Mouse (Mus musculus): ENCODE data around the gene Fstl1.

The Fstl1 gene

DNA sequence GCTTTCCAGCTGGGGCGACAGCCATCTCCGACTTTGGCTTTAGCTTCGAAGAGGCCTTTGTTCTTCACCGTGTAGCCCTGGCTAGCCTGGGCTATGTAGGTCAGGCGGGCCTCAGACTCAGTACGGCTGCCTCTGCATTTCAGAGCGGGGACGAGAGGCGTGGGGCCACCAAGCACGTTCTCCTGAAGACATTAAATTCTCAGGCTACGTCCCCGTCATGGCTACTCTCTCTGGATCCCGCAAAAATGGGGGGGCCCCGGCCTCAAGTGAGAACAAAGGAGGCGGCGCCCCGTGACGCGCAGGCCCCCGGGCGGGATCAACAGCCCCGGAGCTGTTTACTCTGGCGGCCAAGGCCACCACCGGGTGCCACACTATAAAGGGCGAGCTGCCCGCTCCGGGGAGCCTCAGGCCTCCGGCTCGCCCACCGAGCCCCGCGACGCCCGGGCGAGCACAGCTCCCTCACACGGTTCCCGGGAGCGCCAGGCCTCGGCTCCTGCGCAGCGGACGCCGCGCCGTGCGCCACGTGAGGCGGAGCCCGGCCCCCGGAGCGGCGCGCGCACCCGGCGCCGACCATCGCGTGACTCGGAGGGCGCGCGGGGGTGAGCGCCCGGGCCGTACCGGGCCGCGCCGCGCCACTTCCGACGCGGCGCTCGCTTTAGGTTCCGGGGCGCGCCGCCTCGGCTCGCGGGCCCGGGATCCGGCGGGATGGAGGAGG lies 91.3 kb downstream of the Fstl1 start, which contains the start of gene Lrrc58:
Lrrc58 (plus strand) TSS at position 599 of the 715 bp plus-strand sequence.
- in situ Hi-C loops (cut with MboI, MseI) = loop anchor here (25.0 kb wide), 1 partner anchor 1881 kb away; the partner anchor contains the start of gene Kpna1

DNA sequence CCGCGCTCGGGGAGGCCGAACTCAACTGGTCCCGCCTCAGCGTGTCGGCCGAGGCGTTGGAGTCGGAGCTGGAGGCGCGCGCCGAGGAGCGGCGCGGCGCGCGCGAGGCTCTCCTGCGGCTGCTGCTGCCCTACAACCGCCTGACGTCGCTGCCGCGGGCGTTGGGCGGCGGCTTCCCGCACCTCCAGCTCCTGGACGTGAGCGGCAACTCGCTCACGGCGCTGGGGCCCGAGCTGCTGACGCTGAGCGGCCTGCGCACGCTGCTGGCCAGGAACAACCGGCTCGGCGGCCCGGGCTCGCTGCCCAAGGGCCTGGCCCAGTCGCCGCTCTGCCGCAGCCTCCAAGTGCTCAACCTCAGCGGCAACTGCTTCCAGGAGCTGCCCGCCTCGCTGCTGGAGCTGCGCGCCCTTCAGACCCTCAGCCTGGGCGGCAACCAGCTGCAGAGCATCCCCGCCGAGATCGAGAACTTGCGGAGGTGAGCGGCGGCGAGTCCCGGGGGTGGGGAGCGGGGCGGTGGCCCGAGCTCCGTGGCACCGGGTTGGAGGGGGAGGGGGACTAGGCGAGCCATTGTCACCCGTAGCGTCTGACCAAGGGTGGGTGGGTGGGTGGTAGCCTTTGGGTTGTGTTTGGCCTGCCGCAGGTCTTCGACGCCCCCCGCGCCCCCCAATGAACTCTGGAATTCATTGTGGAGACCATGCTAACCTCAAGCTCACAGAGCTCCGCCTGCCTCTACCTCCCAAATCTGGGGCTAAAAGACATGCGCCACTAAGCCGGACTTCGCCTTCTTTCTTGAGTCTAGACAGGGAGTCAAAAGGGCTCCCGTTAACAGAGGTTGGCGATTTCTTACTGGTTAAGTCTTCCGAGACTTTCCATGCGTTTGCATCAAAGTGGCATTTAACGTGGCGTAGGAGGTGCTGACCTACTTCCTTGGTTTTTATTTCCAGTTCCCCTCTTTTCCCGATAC lies 92.1 kb downstream of the Fstl1 start:
- in situ Hi-C loops (cut with MboI, MseI) = loop anchor here (25.0 kb wide), 1 partner anchor 1881 kb away; the partner anchor contains the start of gene Kpna1

- in situ Hi-C loops (cut with MboI, MseI) = loop anchor here (25.0 kb wide), 1 partner anchor 1882 kb away; the partner anchor contains the start of gene Kpna1
Observed at GRCm38 (mm10) chr16:37869470-37870231, 93.0 kb downstream of the Fstl1 start.

- in situ Hi-C loops (cut with MboI, MseI) = loop anchor here (25.0 kb wide), 1 partner anchor 1884 kb away; the partner anchor contains the start of gene Kpna1
Observed at GRCm38 (mm10) chr16:37871112-37871715, 94.5 kb downstream of the Fstl1 start.

- in situ Hi-C loops (cut with MboI, MseI) = loop anchor here (25.0 kb wide), 1 partner anchor 1887 kb away; the partner anchor contains the start of gene Kpna1
Observed at GRCm38 (mm10) chr16:37874501-37875235, 98.0 kb downstream of the Fstl1 start.

- in situ Hi-C loops (cut with MboI, MseI) = no loop called here
Observed at GRCm38 (mm10) chr16:37877406-37877805, 100.7 kb downstream of the Fstl1 start.

DNA sequence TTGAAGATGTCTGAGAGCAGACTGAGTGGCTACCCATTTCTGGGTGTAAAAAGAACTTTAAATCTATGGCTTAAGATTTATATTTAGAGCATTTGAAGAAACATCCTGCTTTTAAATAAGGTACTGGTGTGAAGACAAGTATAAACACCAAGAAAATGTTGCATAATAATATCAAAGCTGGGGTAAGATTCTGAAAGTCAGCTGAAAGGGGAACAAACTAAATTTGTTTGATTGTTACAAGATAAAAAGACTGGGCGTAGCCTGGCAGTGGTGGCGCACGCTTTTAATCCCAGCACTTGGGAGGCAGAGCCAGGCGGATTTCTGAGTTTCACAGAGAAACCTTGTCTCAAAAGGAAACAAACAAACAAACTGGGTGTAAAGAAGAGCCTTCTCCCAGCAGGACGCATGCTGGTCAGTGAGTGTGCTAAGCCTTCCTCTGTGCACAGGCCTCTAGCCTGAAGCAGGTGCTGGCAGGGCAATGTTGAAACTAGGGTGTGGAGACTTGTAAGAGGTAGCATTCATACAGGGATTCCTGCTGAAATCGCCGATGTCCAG lies 102.4 kb downstream of the Fstl1 start:
- in situ Hi-C loops (cut with MboI, MseI) = no loop called here

DNA sequence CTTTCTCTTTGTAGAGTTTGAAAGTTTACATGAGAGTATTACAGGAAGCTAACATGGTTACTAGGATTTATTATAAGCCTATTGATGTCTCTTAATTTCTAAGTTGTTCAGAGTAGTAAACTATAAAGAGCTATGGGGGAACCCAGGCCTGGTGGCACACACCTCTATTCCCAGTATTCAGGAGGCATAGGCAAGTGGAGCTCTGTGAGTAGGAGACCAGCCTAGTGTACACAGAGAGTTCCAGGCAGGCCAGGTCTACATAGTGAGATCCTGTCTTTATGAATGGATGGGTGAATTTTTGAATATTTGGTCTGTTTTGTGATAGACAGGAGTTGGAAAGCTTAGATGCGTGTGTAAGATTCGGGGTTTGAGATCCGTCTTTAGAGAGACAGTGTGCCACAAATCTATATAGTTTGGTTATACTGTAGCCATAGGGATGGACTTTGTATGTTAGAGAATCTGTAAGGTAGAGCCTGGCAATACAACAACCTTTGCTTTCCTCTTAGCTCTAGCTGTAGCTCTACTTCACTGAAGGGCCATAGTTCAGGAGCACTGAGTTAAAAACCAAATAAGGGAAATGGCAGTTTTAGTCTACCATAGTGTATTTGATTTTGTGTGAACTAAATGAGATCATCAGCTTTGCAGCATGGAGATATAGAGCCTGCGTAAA lies 103.2 kb downstream of the Fstl1 start:
- in situ Hi-C loops (cut with MboI, MseI) = no loop called here

- in situ Hi-C loops (cut with MboI, MseI) = no loop called here
Observed at GRCm38 (mm10) chr16:37881168-37881567, 104.5 kb downstream of the Fstl1 start.
